Mouse (Mus musculus) neutrophil, adult 5-6 weeks (primary cell): ENCODE data around the gene Gjc2. TPM values are rescaled to one million over a fixed set of nuclear protein-coding genes. Genes with fewer than 3 reads are reported as not detected.

Source experiments
- ATAC-seq: fragments of 151-379, 151-347 bp; 2 replicates; pipeline ENCODE4 v1.8.0; 2017; ENCODE audit warnings: mild to moderate bottlenecking, moderate TSS enrichment; ENCODE audit not compliant: insufficient number of reproducible peaks, poor library complexity, low FRiP score, severe bottlenecking; ENCODE audit errors: extremely low read depth
- total RNA-seq: library from RNA; stranded (forward); fragments of 200-1000 nt; gene quantifications from 2 replicates; pipeline ENCODE4 v1.2.3, GENCODE M21; 2017

Gene Gjc2
- total RNA-seq, 1 experiment from 2014 or later = not detected

GRCm38 (mm10) chr11:59135051-59135820 lies 47.8 kb downstream of the Gjc2 start:
- no peak for ATAC-seq

GRCm38 (mm10) chr11:59134373-59134997 lies 48.5 kb downstream of the Gjc2 start:
- ATAC-seq = no peak

GRCm38 (mm10) chr11:59132065-59132464 lies 50.9 kb downstream of the Gjc2 start:
- no peak for ATAC-seq

GRCm38 (mm10) chr11:59131348-59131919 lies 51.6 kb downstream of the Gjc2 start:
- ATAC-seq = no peak

GRCm38 (mm10) chr11:59130782-59131181 lies 52.2 kb downstream of the Gjc2 start:
- no peak for ATAC-seq

Other genes with a start within 250 kb of the Gjc2 start
- 60.8 and 72.2 TPM in 2 replicates for gene Rnf187, start 244.3 kb downstream of the Gjc2 start, total RNA-seq
- 3.7 and 8.1 TPM in 2 replicates for gene Hist3h2ba, start 234.3 kb downstream of the Gjc2 start, total RNA-seq
- gene Hist3h2a, start 228.5 kb downstream of the Gjc2 start, total RNA-seq = 65.3 TPM in 2 replicates
- 0.12 and 0.35 TPM in 2 replicates for gene Trim17, start 228.5 kb downstream of the Gjc2 start, total RNA-seq
- 106 and 107 TPM in 2 replicates for gene Trim11, start 205.1 kb downstream of the Gjc2 start, total RNA-seq
- 0.23 and 0.74 TPM in 2 replicates for gene Obscn, start 46.8 kb downstream of the Gjc2 start, total RNA-seq
- 4.1 and 7.7 TPM in 2 replicates for gene Iba57, start 19.5 kb downstream of the Gjc2 start, total RNA-seq
- 19.0 and 26.8 TPM in 2 replicates for gene Guk1, start 9.0 kb upstream of the Gjc2 start, total RNA-seq
- 16.1 and 17.1 TPM in 2 replicates for gene Mrpl55, start 19.3 kb upstream of the Gjc2 start, total RNA-seq
- 12.0 and 14.5 TPM in 2 replicates for gene 2310033P09Rik, start 25.1 kb upstream of the Gjc2 start, total RNA-seq
- gene Arf1, start 45.1 kb upstream of the Gjc2 start, total RNA-seq = 210 and 259 TPM in 2 replicates
- not detected in 2 replicates for gene Wnt3a, start 107.5 kb upstream of the Gjc2 start, total RNA-seq
- not detected in 2 replicates for gene Wnt9a, start 123.7 kb upstream of the Gjc2 start, total RNA-seq
- gene Prss38, start 192.4 kb upstream of the Gjc2 start, total RNA-seq = not detected in 2 replicates